Mouse (Mus musculus) lung, postnatal 0 days (tissue): Measurements from ENCODE around the gene Snn.

Source experiments
- CTCF ChIP-seq: IDR thresholded peaks from 2 replicates; pipeline ENCODE4 v1.5.1; 2016; ENCODE audit warnings: antibody characterized with exemption, mild to moderate bottlenecking
- EP300 ChIP-seq: IDR thresholded peaks from 2 replicates; pipeline ENCODE4 v1.6.1; 2016; ENCODE audit warnings: antibody characterized with exemption, mild to moderate bottlenecking, control low read depth

DNA sequence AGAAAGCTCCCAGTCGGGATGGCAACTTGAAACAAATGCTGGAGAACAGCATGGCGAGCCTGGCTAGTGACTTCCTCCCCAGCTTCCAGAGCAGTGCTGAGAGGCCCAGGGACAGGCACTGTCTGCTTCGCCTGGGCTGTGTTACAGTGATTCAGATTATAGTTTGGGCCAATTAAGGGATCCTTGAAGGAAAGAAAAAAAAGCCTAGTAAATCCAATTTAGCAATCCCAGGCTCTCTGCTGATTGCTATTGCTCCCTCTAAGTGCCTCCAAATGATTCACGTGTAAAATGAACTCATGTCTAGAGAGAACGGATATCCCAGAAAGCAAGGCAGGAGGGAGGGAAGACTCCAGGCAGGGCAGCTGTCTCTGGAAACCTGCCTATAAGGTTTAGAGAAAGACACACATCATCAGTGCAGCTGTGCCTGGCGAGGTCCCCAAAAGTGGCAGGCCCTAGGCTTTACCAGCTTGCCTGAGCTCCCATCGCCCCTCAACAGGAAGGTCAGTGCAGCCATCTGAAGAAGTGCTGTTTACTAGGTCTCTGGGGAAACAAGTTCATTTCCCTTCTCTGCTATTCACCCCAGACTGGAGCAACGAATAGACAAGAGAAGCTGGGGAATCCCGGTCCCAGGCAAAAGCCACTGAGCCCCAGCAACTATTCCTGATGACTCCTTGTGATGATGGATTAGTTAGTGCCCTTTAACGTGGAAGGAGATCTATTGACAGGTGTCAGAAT, 30.3 kb downstream of the Snn start:
- TF ChIP-seq CTCF = no peak
- TF ChIP-seq EP300 = no peak
